Mouse (Mus musculus) forebrain, embryonic 12.5 days (tissue): Measurements from ENCODE around the gene Ranbp3. TPM values are rescaled to one million over a fixed set of nuclear protein-coding genes. Genes with fewer than 3 reads are reported as not detected.

Experiments
- ATAC-seq: fragments of 200-750 bp; cut with Nextera tagmentation; 2 replicates; pipeline ENCODE4 v1.8.0; 2017; ENCODE audit warnings: moderate TSS enrichment; ENCODE audit not compliant: low FRiP score
- H3K27ac ChIP-seq: fragments of 300-500 bp; sonication (generic); 2 replicates; pipeline ENCODE4 v1.5.1; 2016; ENCODE audit warnings: mild to moderate bottlenecking
- H3K27me3 ChIP-seq: fragments of 300-500 bp; sonication (generic); 2 replicates; pipeline ENCODE4 v1.6.1; 2016; ENCODE audit warnings: mild to moderate bottlenecking
- H3K36me3 ChIP-seq: fragments of 300-500 bp; sonication (generic); replicated peaks from 2 replicates; pipeline ENCODE4 v1.6.1; 2016; ENCODE audit warnings: mild to moderate bottlenecking
- H3K4me1 ChIP-seq: fragments of 300-500 bp; sonication (generic); 2 replicates; pipeline ENCODE4 v1.6.1; 2016
- H3K4me2 ChIP-seq: fragments of 300-500 bp; sonication (generic); 2 replicates; pipeline ENCODE4 v1.6.1; 2016; ENCODE audit warnings: mild to moderate bottlenecking, moderate library complexity
- H3K4me3 ChIP-seq: fragments of 300-500 bp; sonication (generic); replicated peaks from 2 replicates; pipeline ENCODE4 v1.5.1; 2016; ENCODE audit warnings: mild to moderate bottlenecking
- H3K9ac ChIP-seq: fragments of 300-500 bp; sonication (generic); 2 replicates; pipeline ENCODE4 v1.6.1; 2016; ENCODE audit warnings: mild to moderate bottlenecking
- H3K9me3 ChIP-seq: fragments of 300-500 bp; sonication (generic); 2 replicates; pipeline ENCODE4 v1.6.1; 2016
- WGBS: fragments of 180-500 bp; shearing (Covaris S2); methylation state at CpG from one replicate; pipeline ENCODE4 v1.1.7; 2016; 5-methylcytosine and 5-hydroxymethylcytosine counted together
- polyA plus RNA-seq: library from polyadenylated mRNA; unstranded; fragments of >200 nt; fragmentation: Nextera tagmentation; extraction: Ambion mirVana; gene quantifications from 2 replicates; pipeline ENCODE4 v1.2.1, GENCODE M21; 2016

Ranbp3 gene
- polyA plus RNA-seq, 1 experiment from 2014 or later: 119 TPM

- Histone ChIP-seq H3K9ac (no peak overlapping the region), H3K4me2 (no peak overlapping the region), H3K4me3 (no peak overlapping the region), H3K27ac (no peak overlapping the region), H3K36me3 (no peaks in the 10 kb centered on the region), H3K4me1 (peaks cover 39% of the 10 kb centered on the region), H3K9me3 (no peaks in the 10 kb centered on the region), H3K27me3 (peaks cover 54% of the 10 kb centered on the region)
- ATAC-seq: no peak
- 77% methylated on average over 3 of the region's 3 CpGs for WGBS
Measured at GRCm38 (mm10) chr17:56761077-56761476, 88.0 kb downstream of the Ranbp3 start.

Other genes starting within 250 kb of the Ranbp3 start
- gene Ptprs, start 196.8 kb upstream of the Ranbp3 start, polyA plus RNA-seq: 330 and 331 TPM in 2 replicates
- not detected in 2 replicates for gene Znrf4, start 160.9 kb upstream of the Ranbp3 start, polyA plus RNA-seq
- 0.87 and 1.4 TPM in 2 replicates for gene Gm20219, start 118.9 kb upstream of the Ranbp3 start, polyA plus RNA-seq
- 100 and 104 TPM in 2 replicates for gene Safb2, start 88.7 kb upstream of the Ranbp3 start, polyA plus RNA-seq
- 180 and 187 TPM in 2 replicates for gene Safb, start 88.5 kb upstream of the Ranbp3 start, polyA plus RNA-seq
- 170 and 173 TPM in 2 replicates for gene 2410015M20Rik, start 63.5 kb upstream of the Ranbp3 start, polyA plus RNA-seq
- 1,181 and 1,289 TPM in 2 replicates for gene Rpl36, start 59.9 kb upstream of the Ranbp3 start, polyA plus RNA-seq
- gene Lonp1, start 46.4 kb upstream of the Ranbp3 start, polyA plus RNA-seq: 54.4 and 55.0 TPM in 2 replicates
- gene Catsperd, start 45.2 kb upstream of the Ranbp3 start, polyA plus RNA-seq: 0.42 and 0.77 TPM in 2 replicates
- 316 and 323 TPM in 2 replicates for gene Ndufa11, start 44.5 kb downstream of the Ranbp3 start, polyA plus RNA-seq
- 15.3 and 15.9 TPM in 2 replicates for gene Vmac, start 44.7 kb downstream of the Ranbp3 start, polyA plus RNA-seq
- gene Nrtn, start 84.2 kb downstream of the Ranbp3 start, polyA plus RNA-seq: 3.2 and 5.9 TPM in 2 replicates
- gene Dus3l, start 91.5 kb downstream of the Ranbp3 start, polyA plus RNA-seq: 46.6 and 49.4 TPM in 2 replicates
- 1.2 and 1.3 TPM in 2 replicates for gene Prr22, start 97.0 kb downstream of the Ranbp3 start, polyA plus RNA-seq
- gene Rfx2, start 157.7 kb downstream of the Ranbp3 start, polyA plus RNA-seq: 7.2 and 7.8 TPM in 2 replicates
- not detected in 2 replicates for gene Acsbg2, start 201.2 kb downstream of the Ranbp3 start, polyA plus RNA-seq
- 0.50 and 0.59 TPM in 2 replicates for gene 1700061G19Rik, start 202.2 kb downstream of the Ranbp3 start, polyA plus RNA-seq